Mouse (Mus musculus) erythroblast, embryonic 14.5 days (primary cell): ENCODE measurements around the gene Rgs3.

Experiments used
- GATA1 ChIP-seq: IDR thresholded peaks from 2 replicates; pipeline ENCODE4 v1.6.1; 2012; ENCODE audit warnings: low read length, inconsistent platforms, mixed read lengths
- TAL1 ChIP-seq: IDR thresholded peaks from 3 replicates; pipeline ENCODE4 v1.6.1; 2012; ENCODE audit warnings: low read length, inconsistent platforms, mixed read lengths

DNA sequence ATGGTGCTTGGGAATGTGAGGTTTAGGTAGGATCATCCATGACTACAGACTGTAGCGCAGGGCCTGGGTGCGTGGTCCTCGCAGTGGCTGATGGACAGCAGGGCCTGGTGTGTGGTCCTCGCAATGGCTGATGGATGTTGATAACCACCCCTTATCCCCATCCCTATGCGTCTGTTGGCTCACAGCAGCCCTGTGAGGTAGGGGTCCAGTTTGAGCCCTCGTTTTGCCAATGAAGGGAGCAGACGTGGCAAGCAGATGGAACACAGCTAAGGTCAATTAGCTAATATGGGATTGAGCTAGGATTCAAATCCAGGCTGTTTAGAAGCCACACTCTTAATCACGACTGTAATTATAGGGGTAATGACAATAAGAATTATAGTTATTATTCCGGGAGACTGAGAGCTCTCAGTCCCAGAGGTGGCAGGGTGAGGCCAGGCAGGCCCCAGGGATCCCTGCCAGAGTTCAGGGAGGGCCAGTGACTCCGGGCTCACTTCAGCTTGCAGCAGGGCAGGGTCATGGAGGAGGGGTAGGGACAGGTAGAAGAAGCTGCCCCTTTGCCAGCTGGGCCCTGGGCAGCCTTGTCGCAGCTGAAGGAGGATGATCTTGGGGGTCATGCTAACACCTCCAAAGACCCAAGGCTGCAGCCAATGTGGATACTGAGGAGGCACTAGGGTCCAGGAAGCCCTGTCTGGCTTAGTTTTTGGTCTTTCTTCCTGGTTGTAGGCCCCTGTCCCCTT is 135.2 kb downstream of the Rgs3 start:
- TF ChIP-seq GATA1 (no peak), TAL1 (no peak)
